Mouse (Mus musculus): ENCODE data around the gene Trnp1.

GRCm38 (mm10) chr4:133489489-133490245 lies 8.7 kb downstream of the Trnp1 start:
- TF ChIP-seq CTCF (IDR thresholded peaks at IDR 0.05; ENCODE audit: borderline replicate concordance, extremely low read depth, insufficient read depth, insufficient read length) (no peak), POLR2A (IDR thresholded peaks at IDR 0.05; ENCODE audit: borderline replicate concordance, extremely low read depth, insufficient read depth, insufficient read length, poor library complexity, severe bottlenecking) (no peak)

All from brain, embryonic 14.5 days (tissue).